Comparison of ENCODE assay signal across 30 mouse cellular contexts in genomic region chr4:125538301-125538965, GRCm38 (mm10). TPM values are rescaled to one million over a fixed set of nuclear protein-coding genes. Genes with fewer than 3 reads are reported as not detected.
DNase-seq lines count a peak whose midpoint lies in the region; ATAC-seq lines count a peak whose summit lies in the region.
"Had no signal": no experiment of that assay in that cellular context is flagged by ENCODE, and none has a peak within 500 bp of the region (broad histone marks: within the 10 kb centered on the region; RNA-seq: fewer than 3 reads in every experiment).

No protein-coding gene starts in this region.

- ATAC-seq in forebrain, embryonic 11.5 days (replicated peaks; ENCODE audit: low FRiP score) = no peak
- no peak for ATAC-seq in inflammation-experienced regulatory T-cells, adult 6 months
- ATAC-seq: forebrain, postnatal 0 days had no signal

- no peak overlapping the region for H3K4me3 ChIP-seq in forebrain, embryonic 10.5 days
- H3K4me3 ChIP-seq in forebrain, embryonic 11.5 days (ENCODE audit: low read depth, low read length) = no peak overlapping the region
- H3K4me3 ChIP-seq: embryonic facial prominence, embryonic 13.5 days; forebrain, embryonic 12.5 days; heart, embryonic 15.5 days; hindbrain, embryonic 13.5 days; kidney, embryonic 15.5 days had no signal

- H3K27ac ChIP-seq in forebrain, embryonic 10.5 days = 0 out of 2 replicates have a peak overlapping the region, but pooled peaks have one; percentile 60
- no peak overlapping the region for H3K27ac ChIP-seq in forebrain, embryonic 11.5 days (ENCODE audit: low read depth, low read length)
- H3K27ac ChIP-seq: embryonic facial prominence, embryonic 13.5 days; forebrain, embryonic 12.5 days; heart, embryonic 15.5 days; hindbrain, embryonic 13.5 days; kidney, embryonic 15.5 days; liver, embryonic 14.5 days; macrophage had no signal

- no peak overlapping the region for H3K9ac ChIP-seq in forebrain, embryonic 11.5 days (ENCODE audit: low read length)
- H3K9ac ChIP-seq: embryonic facial prominence, embryonic 13.5 days; forebrain, embryonic 12.5 days; forebrain, postnatal 0 days; heart, embryonic 15.5 days; hindbrain, embryonic 13.5 days; kidney, embryonic 15.5 days; liver, embryonic 14.5 days had no signal

- peaks cover 93% of the 10 kb centered on the region for H3K27me3 ChIP-seq in forebrain, embryonic 10.5 days (ENCODE audit: poor library complexity, severe bottlenecking)
- peaks cover 7% of the 10 kb centered on the region for H3K27me3 ChIP-seq in forebrain, embryonic 11.5 days (ENCODE audit: control insufficient read depth, insufficient read depth, low read length)

- no peaks in the 10 kb centered on the region for H3K9me3 ChIP-seq in forebrain, embryonic 10.5 days
- H3K9me3 ChIP-seq in forebrain, embryonic 11.5 days (ENCODE audit: control insufficient read depth, low read length) = no peaks in the 10 kb centered on the region
- H3K9me3 ChIP-seq: embryonic facial prominence, embryonic 13.5 days; forebrain, embryonic 12.5 days; heart, embryonic 15.5 days; hindbrain, embryonic 13.5 days; kidney, embryonic 15.5 days had no signal

- no peak for DNase-seq in forebrain, embryonic 10.5 days (ENCODE audit: extremely low spot score, low spot score)
- DNase-seq in forebrain, embryonic 11.5 days (ENCODE audit: low spot score) = no peak
- DNase-seq in R1 (ENCODE audit: low read depth, low spot score) = peak; percentile 91
- DNase-seq in adrenal gland, postnatal 10 days = peak; percentile 35
- DNase-seq in heart, adult 18-20 months = no peak
- DNase-seq in heart, adult 11 months = no peak
- DNase-seq: cerebellum, adult 11 months; cerebellum, adult 9-10 months; forebrain, postnatal 0 days; heart, postnatal 36 days; kidney, adult 18-20 months; kidney, postnatal 25 days; liver; lung, adult 2 months; lung, postnatal 10 days; midbrain, embryonic 14.5 days; right cerebral cortex, postnatal 25 days; thymus, postnatal 14 days had no signal

- no peak overlapping the region for H3K4me2 ChIP-seq in forebrain, embryonic 11.5 days (ENCODE audit: low read depth, low read length, severe bottlenecking)
- H3K4me2 ChIP-seq: embryonic facial prominence, embryonic 13.5 days; forebrain, embryonic 12.5 days; heart, embryonic 15.5 days; hindbrain, embryonic 13.5 days; kidney, embryonic 15.5 days had no signal

- H3K36me3 ChIP-seq in forebrain, embryonic 10.5 days (replicated peaks) = no peaks in the 10 kb centered on the region
- H3K36me3 ChIP-seq in forebrain, embryonic 11.5 days (ENCODE audit: control insufficient read depth, insufficient read depth, low read length) = no peaks in the 10 kb centered on the region
- H3K36me3 ChIP-seq: embryonic facial prominence, embryonic 13.5 days; forebrain, embryonic 12.5 days; G1E; heart, embryonic 15.5 days; hindbrain, embryonic 13.5 days; kidney, embryonic 15.5 days had no signal

- WGBS in forebrain, embryonic 10.5 days = 43% methylated on average over 3 of the region's 3 CpGs
- WGBS in forebrain, embryonic 11.5 days = 44% methylated on average over 3 of the region's 3 CpGs

- H3K4me1 ChIP-seq in forebrain, embryonic 10.5 days = peaks cover 53% of the 10 kb centered on the region
- peaks cover 24% of the 10 kb centered on the region for H3K4me1 ChIP-seq in forebrain, embryonic 11.5 days (replicated peaks; ENCODE audit: control insufficient read depth, insufficient read depth, low read length)
- H3K4me1 ChIP-seq: embryonic facial prominence, embryonic 13.5 days; heart, embryonic 15.5 days had no signal

RNA-seq across cellular contexts. Expression of gene Grik3, which starts 47.9 kb away (rescaled TPM):
- polyA plus RNA-seq in forebrain, embryonic 10.5 days (2016; fragmentation: Nextera tagmentation; extraction: Ambion mirVana) = 0.20 and 0.42 TPM in 2 replicates
- polyA plus RNA-seq in forebrain, embryonic 11.5 days (2014; fragmentation: Nextera tagmentation; extraction: Ambion mirVana) = 2.0 and 2.7 TPM in 2 replicates
- under 1 TPM; 0.15 to 0.21 TPM for total RNA-seq in adrenal gland, postnatal 10 days (2021)
- polyA plus RNA-seq in inflammation-experienced regulatory T-cells, adult 6 months (2017; shearing (Covaris generic)) = not detected
- total RNA-seq in heart, adult 18-20 months (2021) = under 1 TPM; 0.17 to 0.21 TPM
- total RNA-seq: common myeloid progenitor, adult 5-6 weeks; neutrophil, adult 5-6 weeks had no signal
- polyA plus RNA-seq: G1E; limb, embryonic 11.5 days; macrophage had no signal

Comparison
In these comparisons a context has a peak if more than half of its experiments do, and no peak if none do; other contexts are left out.
1. DNase-seq: peak in R1 (single experiment) and adrenal gland, postnatal 10 days (single experiment); none in forebrain, embryonic 10.5 days (single experiment), forebrain, embryonic 11.5 days (single experiment), heart, adult 18-20 months (0 of 2) and heart, adult 11 months (single experiment).